Mouse (Mus musculus): ENCODE measurements around the gene Sag.

DNA sequence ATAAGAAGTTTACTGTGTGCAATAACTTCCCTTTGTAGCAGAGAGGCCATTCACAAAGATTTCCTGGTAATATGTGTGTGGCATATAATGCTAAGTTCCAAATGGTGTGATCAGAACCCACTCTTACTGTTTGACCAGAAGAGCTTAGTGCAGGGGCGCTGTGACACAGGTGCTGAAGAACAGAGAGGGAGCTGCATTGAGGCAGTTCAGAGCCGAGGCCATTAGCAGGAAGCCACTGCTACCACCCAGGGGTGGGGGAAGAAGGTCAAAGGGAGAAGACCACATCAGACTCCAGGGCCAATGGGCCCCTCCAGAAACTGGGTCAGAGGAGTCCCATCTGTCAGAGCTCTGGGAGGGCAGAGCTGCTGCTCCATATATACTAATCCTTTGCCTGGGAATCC is 51.4 kb downstream of the Sag start:
- TF ChIP-seq CTCF (IDR thresholded peaks at IDR 0.05) (no peak), EP300 (IDR thresholded peaks at IDR 0.05; ENCODE audit: insufficient read depth, low read depth, low read length) (no peak)

Data from heart, adult 2 months (tissue).